Mouse (Mus musculus): Measurements from ENCODE around the gene Palm. TPM values are rescaled to one million over a fixed set of nuclear protein-coding genes. Genes with fewer than 3 reads are reported as not detected.

Palm gene
- total RNA-seq, 2 experiments from 2014 or later, result 26.6 to 36.8 TPM

- DNase-seq, result no peak
Measured at GRCm38 (mm10) chr10:79798289-79798928, 5.0 kb downstream of the Palm start.

GRCm38 (mm10) chr10:79800508-79800907, 7.1 kb downstream of the Palm start:
- DNase-seq, result no peak

- DNase-seq, result no peak
Measured at GRCm38 (mm10) chr10:79801837-79802236, 8.5 kb downstream of the Palm start.

GRCm38 (mm10) chr10:79802331-79802971, 9.1 kb downstream of the Palm start:
- no peak for DNase-seq

GRCm38 (mm10) chr10:79803716-79804323, 10.4 kb downstream of the Palm start:
- peak; percentile 53 for DNase-seq

- no peak for DNase-seq
Measured at GRCm38 (mm10) chr10:79805636-79806035, 12.3 kb downstream of the Palm start.

- DNase-seq, result no peak
Measured at GRCm38 (mm10) chr10:79806331-79806730, 13.0 kb downstream of the Palm start.

- no peak for DNase-seq
Measured at GRCm38 (mm10) chr10:79806972-79807371, 13.6 kb downstream of the Palm start.

- DNase-seq, result no peak
Measured at GRCm38 (mm10) chr10:79807826-79808225, 14.5 kb downstream of the Palm start.

- DNase-seq, result no peak
Measured at GRCm38 (mm10) chr10:79808728-79809127, 15.4 kb downstream of the Palm start.

- DNase-seq, result peak; percentile 88
Measured at GRCm38 (mm10) chr10:79811736-79812637, 18.6 kb downstream of the Palm start.

- DNase-seq, result no peak
Measured at GRCm38 (mm10) chr10:79814271-79814842, 21.0 kb downstream of the Palm start.

GRCm38 (mm10) chr10:79815671-79816494, 22.5 kb downstream of the Palm start:
- no peak for DNase-seq

- no peak for DNase-seq
Measured at GRCm38 (mm10) chr10:79817111-79817510, 23.7 kb downstream of the Palm start.

- no peak for DNase-seq
Measured at GRCm38 (mm10) chr10:79818225-79818624, 24.9 kb downstream of the Palm start.

GRCm38 (mm10) chr10:79819606-79820005, 26.2 kb downstream of the Palm start:
- DNase-seq, result no peak

GRCm38 (mm10) chr10:79820277-79820676, 26.9 kb downstream of the Palm start:
- DNase-seq, result no peak

GRCm38 (mm10) chr10:79820782-79821181, 27.4 kb downstream of the Palm start, which contains the start of gene Misp:
Gene Misp, plus strand, starts transcription at chr10:79820989.
- no peak for DNase-seq

- no peak for DNase-seq
Measured at GRCm38 (mm10) chr10:79821731-79822130, 28.4 kb downstream of the Palm start.

GRCm38 (mm10) chr10:79822372-79822771, 29.0 kb downstream of the Palm start:
- DNase-seq, result no peak

GRCm38 (mm10) chr10:79823011-79823410, 29.6 kb downstream of the Palm start:
- DNase-seq, result no peak
